Mouse (Mus musculus): ENCODE measurements around the gene BC024978. TPM values are rescaled to one million over a fixed set of nuclear protein-coding genes. Genes with fewer than 3 reads are reported as not detected.

Gene BC024978
- polyA plus RNA-seq, 1 experiment from 2014 or later, result 4.5 TPM

- Histone ChIP-seq H3K4me2 (replicated peaks; ENCODE audit: low read depth, low read length) (no peak overlapping the region), H3K27me3 (ENCODE audit: control insufficient read depth, insufficient read depth, low read length) (no peaks in the 10 kb centered on the region), H3K27ac (ENCODE audit: low read length) (no peak overlapping the region), H3K9ac (replicated peaks; ENCODE audit: low read depth, low read length) (no peak overlapping the region), H3K4me1 (ENCODE audit: control insufficient read depth, insufficient read depth, low read length) (peaks cover 12% of the 10 kb centered on the region; the same call in 1 of the 2 replicates), H3K4me3 (ENCODE audit: low read depth, low read length) (no peak overlapping the region), H3K9me3 (ENCODE audit: control insufficient read depth, low read depth, low read length) (no peaks in the 10 kb centered on the region), H3K36me3 (ENCODE audit: control insufficient read depth, insufficient read depth, low read length) (peaks cover 16% of the 10 kb centered on the region)
- no peak for ATAC-seq (ENCODE audit: insufficient number of reproducible peaks, insufficient read depth, low FRiP score, low read depth)
- 86% methylated on average over 3 of the region's 3 CpGs for WGBS
These were observed 1.6 kb downstream of the BC024978 start for GRCm38 (mm10) chr7:27197136-27197535.

- WGBS, result 95% methylated on average over 8 of the region's 8 CpGs
- ATAC-seq (ENCODE audit: insufficient number of reproducible peaks, insufficient read depth, low FRiP score, low read depth), result no peak
- peaks cover 14% of the 10 kb centered on the region for H3K36me3 ChIP-seq (ENCODE audit: control insufficient read depth, insufficient read depth, low read length)
- no peak overlapping the region for H3K9ac ChIP-seq (replicated peaks; ENCODE audit: low read depth, low read length)
- no peak overlapping the region for H3K27ac ChIP-seq (ENCODE audit: low read length)
- H3K4me2 ChIP-seq (replicated peaks; ENCODE audit: low read depth, low read length), result no peak overlapping the region
- H3K4me3 ChIP-seq (ENCODE audit: low read depth, low read length), result no peak overlapping the region
- H3K9me3 ChIP-seq (ENCODE audit: control insufficient read depth, low read depth, low read length), result no peaks in the 10 kb centered on the region
- H3K27me3 ChIP-seq (ENCODE audit: control insufficient read depth, insufficient read depth, low read length), result no peaks in the 10 kb centered on the region
- H3K4me1 ChIP-seq (ENCODE audit: control insufficient read depth, insufficient read depth, low read length), result peaks cover 12% of the 10 kb centered on the region; the same call in 1 of the 2 replicates
These were observed 2.1 kb downstream of the BC024978 start for GRCm38 (mm10) chr7:27197634-27198033.

GRCm38 (mm10) chr7:27198355-27198754 is 2.8 kb downstream of the BC024978 start:
- no peak overlapping the region for H3K9ac ChIP-seq (replicated peaks; ENCODE audit: low read depth, low read length)
- no peak overlapping the region for H3K4me2 ChIP-seq (replicated peaks; ENCODE audit: low read depth, low read length)
- peaks cover 11% of the 10 kb centered on the region; the same call in 1 of the 2 replicates for H3K4me1 ChIP-seq (ENCODE audit: control insufficient read depth, insufficient read depth, low read length)
- ATAC-seq (ENCODE audit: insufficient number of reproducible peaks, insufficient read depth, low FRiP score, low read depth), result no peak
- no peaks in the 10 kb centered on the region for H3K27me3 ChIP-seq (ENCODE audit: control insufficient read depth, insufficient read depth, low read length)
- no peaks in the 10 kb centered on the region for H3K9me3 ChIP-seq (ENCODE audit: control insufficient read depth, low read depth, low read length)
- H3K4me3 ChIP-seq (ENCODE audit: low read depth, low read length), result no peak overlapping the region
- H3K27ac ChIP-seq (ENCODE audit: low read length), result no peak overlapping the region
- peaks cover 14% of the 10 kb centered on the region for H3K36me3 ChIP-seq (ENCODE audit: control insufficient read depth, insufficient read depth, low read length)

- Histone ChIP-seq H3K4me2 (replicated peaks; ENCODE audit: low read depth, low read length) (no peak overlapping the region), H3K9me3 (ENCODE audit: control insufficient read depth, low read depth, low read length) (no peaks in the 10 kb centered on the region), H3K4me1 (ENCODE audit: control insufficient read depth, insufficient read depth, low read length) (peaks cover 9% of the 10 kb centered on the region; the same call in 1 of the 2 replicates), H3K27ac (ENCODE audit: low read length) (no peak overlapping the region), H3K27me3 (ENCODE audit: control insufficient read depth, insufficient read depth, low read length) (no peaks in the 10 kb centered on the region), H3K36me3 (ENCODE audit: control insufficient read depth, insufficient read depth, low read length) (peaks cover 12% of the 10 kb centered on the region), H3K4me3 (ENCODE audit: low read depth, low read length) (no peak overlapping the region), H3K9ac (replicated peaks; ENCODE audit: low read depth, low read length) (no peak overlapping the region)
- no peak for ATAC-seq (ENCODE audit: insufficient number of reproducible peaks, insufficient read depth, low FRiP score, low read depth)
- WGBS, result 91% methylated on average over 8 of the region's 8 CpGs
These were observed 3.2 kb downstream of the BC024978 start for GRCm38 (mm10) chr7:27198779-27199178.

GRCm38 (mm10) chr7:27203730-27204449 is 8.3 kb downstream of the BC024978 start:
- Histone ChIP-seq H3K4me3 (ENCODE audit: low read depth, low read length) (no peak overlapping the region), H3K4me2 (replicated peaks; ENCODE audit: low read depth, low read length) (no peak overlapping the region), H3K9me3 (ENCODE audit: control insufficient read depth, low read depth, low read length) (no peaks in the 10 kb centered on the region), H3K4me1 (ENCODE audit: control insufficient read depth, insufficient read depth, low read length) (no peaks in the 10 kb centered on the region), H3K36me3 (ENCODE audit: control insufficient read depth, insufficient read depth, low read length) (peaks cover 33% of the 10 kb centered on the region), H3K27ac (ENCODE audit: low read length) (no peak overlapping the region), H3K27me3 (ENCODE audit: control insufficient read depth, insufficient read depth, low read length) (no peaks in the 10 kb centered on the region), H3K9ac (replicated peaks; ENCODE audit: low read depth, low read length) (no peak overlapping the region)
- 94% methylated on average over 8 of the region's 8 CpGs for WGBS
- ATAC-seq (ENCODE audit: insufficient number of reproducible peaks, insufficient read depth, low FRiP score, low read depth), result no peak

GRCm38 (mm10) chr7:27212626-27213025 is 17.0 kb downstream of the BC024978 start:
- no peak overlapping the region for H3K4me2 ChIP-seq (replicated peaks; ENCODE audit: low read depth, low read length)
- no peak; the same call in 1 of the 2 replicates for ATAC-seq (ENCODE audit: insufficient number of reproducible peaks, insufficient read depth, low FRiP score, low read depth)
- no peaks in the 10 kb centered on the region for H3K27me3 ChIP-seq (ENCODE audit: control insufficient read depth, insufficient read depth, low read length)
- H3K27ac ChIP-seq (ENCODE audit: low read length), result no peak overlapping the region
- H3K9ac ChIP-seq (replicated peaks; ENCODE audit: low read depth, low read length), result no peak overlapping the region
- H3K9me3 ChIP-seq (ENCODE audit: control insufficient read depth, low read depth, low read length), result no peaks in the 10 kb centered on the region
- peaks cover 55% of the 10 kb centered on the region for H3K36me3 ChIP-seq (ENCODE audit: control insufficient read depth, insufficient read depth, low read length)
- H3K4me1 ChIP-seq (ENCODE audit: control insufficient read depth, insufficient read depth, low read length), result no peaks in the 10 kb centered on the region
- H3K4me3 ChIP-seq (ENCODE audit: low read depth, low read length), result no peak overlapping the region
- WGBS, result 94% methylated on average over 2 of the region's 2 CpGs

GRCm38 (mm10) chr7:27218586-27218985 is 23.0 kb downstream of the BC024978 start:
- no peak overlapping the region for H3K4me3 ChIP-seq (ENCODE audit: low read depth, low read length)
- WGBS, result 90% methylated on average over 7 of the region's 7 CpGs
- H3K4me2 ChIP-seq (replicated peaks; ENCODE audit: low read depth, low read length), result no peak overlapping the region
- peaks cover 10% of the 10 kb centered on the region for H3K36me3 ChIP-seq (ENCODE audit: control insufficient read depth, insufficient read depth, low read length)
- no peak overlapping the region for H3K9ac ChIP-seq (replicated peaks; ENCODE audit: low read depth, low read length)
- H3K27ac ChIP-seq (ENCODE audit: low read length), result no peak overlapping the region
- H3K27me3 ChIP-seq (ENCODE audit: control insufficient read depth, insufficient read depth, low read length), result no peaks in the 10 kb centered on the region
- no peak for ATAC-seq (ENCODE audit: insufficient number of reproducible peaks, insufficient read depth, low FRiP score, low read depth)
- H3K9me3 ChIP-seq (ENCODE audit: control insufficient read depth, low read depth, low read length), result no peaks in the 10 kb centered on the region
- H3K4me1 ChIP-seq (ENCODE audit: control insufficient read depth, insufficient read depth, low read length), result peaks cover 3% of the 10 kb centered on the region; the same call in 1 of the 2 replicates

GRCm38 (mm10) chr7:27219937-27220336 is 24.4 kb downstream of the BC024978 start:
- Histone ChIP-seq H3K4me3 (ENCODE audit: low read depth, low read length) (no peak overlapping the region), H3K36me3 (ENCODE audit: control insufficient read depth, insufficient read depth, low read length) (no peaks in the 10 kb centered on the region; the same call in 1 of the 2 replicates), H3K27me3 (ENCODE audit: control insufficient read depth, insufficient read depth, low read length) (no peaks in the 10 kb centered on the region), H3K9me3 (ENCODE audit: control insufficient read depth, low read depth, low read length) (no peaks in the 10 kb centered on the region), H3K27ac (ENCODE audit: low read length) (no peak overlapping the region), H3K4me1 (ENCODE audit: control insufficient read depth, insufficient read depth, low read length) (peaks cover 14% of the 10 kb centered on the region), H3K9ac (replicated peaks; ENCODE audit: low read depth, low read length) (no peak overlapping the region), H3K4me2 (replicated peaks; ENCODE audit: low read depth, low read length) (no peak overlapping the region)
- 67% methylated on average over 11 of the region's 11 CpGs for WGBS
- ATAC-seq (ENCODE audit: insufficient number of reproducible peaks, insufficient read depth, low FRiP score, low read depth), result no peak

GRCm38 (mm10) chr7:27221939-27222338 is 26.4 kb downstream of the BC024978 start:
- Histone ChIP-seq H3K4me3 (ENCODE audit: low read depth, low read length) (no peak overlapping the region), H3K9ac (replicated peaks; ENCODE audit: low read depth, low read length) (no peak overlapping the region), H3K4me2 (replicated peaks; ENCODE audit: low read depth, low read length) (no peak overlapping the region), H3K4me1 (ENCODE audit: control insufficient read depth, insufficient read depth, low read length) (peaks cover 34% of the 10 kb centered on the region), H3K27me3 (ENCODE audit: control insufficient read depth, insufficient read depth, low read length) (no peaks in the 10 kb centered on the region), H3K27ac (ENCODE audit: low read length) (no peak overlapping the region), H3K9me3 (ENCODE audit: control insufficient read depth, low read depth, low read length) (no peaks in the 10 kb centered on the region), H3K36me3 (ENCODE audit: control insufficient read depth, insufficient read depth, low read length) (no peaks in the 10 kb centered on the region)
- 66% methylated on average over 6 of the region's 6 CpGs for WGBS
- ATAC-seq (ENCODE audit: insufficient number of reproducible peaks, insufficient read depth, low FRiP score, low read depth), result no peak

Data from stomach, embryonic 14.5 days (tissue).